Mouse (Mus musculus): Measurements from ENCODE around the gene Zfp426. TPM values are rescaled to one million over a fixed set of nuclear protein-coding genes. Genes with fewer than 3 reads are reported as not detected.

Gene Zfp426
- total and polyA plus RNA-seq, 3 experiments: 11.8 to 18.2 (median 14.7) TPM

- in situ Hi-C loops (cut with MboI; ENCODE audit: low pct_ligation_motif_present, low pct_unique_long_range_greater_than_20kb, low sequenced_read_pairs): no loop called here
- Histone ChIP-seq H3K4me1 (ENCODE audit: control insufficient read depth in 1 of 2, insufficient read depth in 2 of 2) (peaks cover 0 to 29% of the 10 kb centered on the region in 2 experiments; a peak in 2 of 4 replicates), H3K79me2 (replicated peaks; ENCODE audit: control insufficient read depth, extremely low read depth, insufficient read depth, poor library complexity, severe bottlenecking) (peaks cover 20% of the 10 kb centered on the region), H3K27ac (ENCODE audit: insufficient read depth, low read depth) (no peak overlapping the region), H3K9ac (ENCODE audit: insufficient read depth, low read depth) (no peak overlapping the region), H3K36me3 (replicated peaks in 1 of 2; ENCODE audit: control insufficient read depth in 1 of 2, insufficient read depth in 1 of 2, low read length in 1 of 2) (peaks cover 30 to 87% of the 10 kb centered on the region in 2 experiments), H3K4me2 (ENCODE audit: insufficient read depth, low read depth, poor library complexity, severe bottlenecking) (no peak overlapping the region), H3K4me3 (replicated peaks in 1 of 3; ENCODE audit: low read depth in 2 of 3, low read length in 2 of 3, poor library complexity in 1 of 3) (no peak overlapping the region), H3K9me3 (replicated peaks; ENCODE audit: low read length) (no peaks in the 10 kb centered on the region), H3K27me3 (replicated peaks) (no peaks in the 10 kb centered on the region)
- no peak for DNase-seq (ENCODE audit: extremely low read depth)
- no peak for TF ChIP-seq CHD2 (IDR thresholded peaks at IDR 0.05; ENCODE audit: low read length)
- no peak for TF ChIP-seq JUND (conservative IDR thresholded peaks at IDR 0.05; ENCODE audit: low read depth, low read length)
- no peak for TF ChIP-seq NRF1 (IDR thresholded peaks at IDR 0.05; ENCODE audit: low read depth, low read length)
- dilution Hi-C loops (cut with MboI; ENCODE audit: extremely low pct_ligation_motif_present, extremely low pct_unique_long_range_greater_than_20kb, low sequenced_read_pairs): no loop called here
Measured at GRCm38 (mm10) chr9:20510346-20510745, 17.8 kb upstream of the Zfp426 start.

GRCm38 (mm10) chr9:20509676-20510075 lies 17.1 kb upstream of the Zfp426 start:
- H3K9ac ChIP-seq (ENCODE audit: insufficient read depth, low read depth): no peak overlapping the region
- H3K36me3 ChIP-seq (replicated peaks in 1 of 2; ENCODE audit: control insufficient read depth in 1 of 2, insufficient read depth in 1 of 2, low read length in 1 of 2): peaks cover 36 to 87% of the 10 kb centered on the region in 2 experiments
- H3K4me1 ChIP-seq (ENCODE audit: control insufficient read depth in 1 of 2, insufficient read depth in 2 of 2): peaks cover 0 to 29% of the 10 kb centered on the region in 2 experiments; a peak in 2 of 4 replicates
- no peak for DNase-seq (ENCODE audit: extremely low read depth)
- H3K9me3 ChIP-seq (replicated peaks; ENCODE audit: low read length): no peaks in the 10 kb centered on the region
- H3K4me3 ChIP-seq (replicated peaks in 1 of 3; ENCODE audit: low read depth in 2 of 3, low read length in 2 of 3, poor library complexity in 1 of 3): no peak overlapping the region
- H3K79me2 ChIP-seq (replicated peaks; ENCODE audit: control insufficient read depth, extremely low read depth, insufficient read depth, poor library complexity, severe bottlenecking): peaks cover 20% of the 10 kb centered on the region
- no peaks in the 10 kb centered on the region for H3K27me3 ChIP-seq (replicated peaks)
- in situ Hi-C loops (cut with MboI; ENCODE audit: low pct_ligation_motif_present, low pct_unique_long_range_greater_than_20kb, low sequenced_read_pairs): no loop called here
- no peak overlapping the region for H3K4me2 ChIP-seq (ENCODE audit: insufficient read depth, low read depth, poor library complexity, severe bottlenecking)
- no peak overlapping the region for H3K27ac ChIP-seq (ENCODE audit: insufficient read depth, low read depth)
- dilution Hi-C loops (cut with MboI; ENCODE audit: extremely low pct_ligation_motif_present, extremely low pct_unique_long_range_greater_than_20kb, low sequenced_read_pairs): no loop called here
- TF ChIP-seq BHLHE40 (IDR thresholded peaks at IDR 0.05; ENCODE audit: low read depth, low read length) (no peak), RCOR1 (conservative IDR thresholded peaks at IDR 0.05; ENCODE audit: low read depth, low read length) (no peak), GABPA (IDR thresholded peaks at IDR 0.05; ENCODE audit: insufficient replicate concordance, low read depth, low read length) (no peak), MAX (IDR thresholded peaks at IDR 0.05; ENCODE audit: low read length) (no peak), TCF12 (IDR thresholded peaks at IDR 0.05; ENCODE audit: low read depth, low read length) (no peak), NELFE (IDR thresholded peaks at IDR 0.05; ENCODE audit: low read depth, low read length) (no peak), RAD21 (IDR thresholded peaks at IDR 0.05; ENCODE audit: low read depth, low read length) (no peak), NRF1 (IDR thresholded peaks at IDR 0.05; ENCODE audit: low read depth, low read length) (no peak), PAX5 (IDR thresholded peaks at IDR 0.05; ENCODE audit: low read length) (no peak), USF1 (IDR thresholded peaks at IDR 0.05; ENCODE audit: low read depth, low read length) (no peak), JUND (conservative IDR thresholded peaks at IDR 0.05; ENCODE audit: low read depth, low read length) (no peak), ETS1 (conservative IDR thresholded peaks at IDR 0.05; ENCODE audit: low read depth, low read length) (no peak), ELF1 (IDR thresholded peaks at IDR 0.05; ENCODE audit: low read depth, low read length) (no peak), MAZ (IDR thresholded peaks at IDR 0.05; ENCODE audit: low read depth, low read length) (no peak), JUN (IDR thresholded peaks at IDR 0.05; ENCODE audit: insufficient read depth, low read depth, low read length) (no peak), SIN3A (IDR thresholded peaks at IDR 0.05; ENCODE audit: low read length) (no peak), ZMIZ1 (IDR thresholded peaks at IDR 0.05; ENCODE audit: low read depth, low read length) (no peak)
